Mouse (Mus musculus) cerebellum, postnatal 14 days (tissue): ENCODE data around the gene Srrm3.

Experiments used
- DNase-seq, 2 experiments: peaks; one replicate each; pipeline ENCODE4 v3.0.0; 2021; ENCODE audit warnings: mixed read lengths in 2 of 2

The Srrm3 gene

GRCm38 (mm10) chr5:135824517-135824916, 17.8 kb downstream of the Srrm3 start:
- DNase-seq, result no peak

- DNase-seq, result no peak
These were observed 19.5 kb downstream of the Srrm3 start for GRCm38 (mm10) chr5:135826225-135826624.

GRCm38 (mm10) chr5:135829381-135829780, 22.7 kb downstream of the Srrm3 start:
- no peak for DNase-seq

- no peak for DNase-seq
These were observed 26.0 kb downstream of the Srrm3 start for GRCm38 (mm10) chr5:135832729-135833128.

- peak; percentile 77 to 82 for DNase-seq
These were observed 28.2 kb downstream of the Srrm3 start for GRCm38 (mm10) chr5:135834769-135835491.

GRCm38 (mm10) chr5:135835492-135835858, 28.8 kb downstream of the Srrm3 start:
- DNase-seq, result no peak

- DNase-seq, result peak; percentile 67 to 75
These were observed 29.3 kb downstream of the Srrm3 start for GRCm38 (mm10) chr5:135835981-135836380.

- no peak for DNase-seq
These were observed 35.0 kb downstream of the Srrm3 start for GRCm38 (mm10) chr5:135841651-135842050.

GRCm38 (mm10) chr5:135843418-135843817, 36.7 kb downstream of the Srrm3 start:
- DNase-seq, result no peak

GRCm38 (mm10) chr5:135845676-135846320, 39.1 kb downstream of the Srrm3 start:
- no peak for DNase-seq

GRCm38 (mm10) chr5:135847460-135847859, 40.8 kb downstream of the Srrm3 start:
- peak in 1 of 2 experiments; percentile 64 for DNase-seq

- no peak for DNase-seq
These were observed 41.2 kb downstream of the Srrm3 start for GRCm38 (mm10) chr5:135847881-135848280.

GRCm38 (mm10) chr5:135851024-135851423, 44.3 kb downstream of the Srrm3 start:
- peak in 1 of 2 experiments; percentile 72 for DNase-seq

GRCm38 (mm10) chr5:135851481-135851880, 44.8 kb downstream of the Srrm3 start:
- DNase-seq, result no peak

- DNase-seq, result peak in 1 of 2 experiments; percentile 35
These were observed 45.7 kb downstream of the Srrm3 start for GRCm38 (mm10) chr5:135852421-135852820.

- DNase-seq, result no peak
These were observed 47.0 kb downstream of the Srrm3 start for GRCm38 (mm10) chr5:135853731-135854130.

- peak; percentile 90 to 94 for DNase-seq
These were observed 48.5 kb downstream of the Srrm3 start for GRCm38 (mm10) chr5:135855156-135855555.

GRCm38 (mm10) chr5:135866662-135867061, 60.0 kb downstream of the Srrm3 start:
- DNase-seq, result no peak

- DNase-seq, result peak in 1 of 2 experiments; percentile 24
These were observed 61.2 kb downstream of the Srrm3 start for GRCm38 (mm10) chr5:135867637-135868593.

- no peak for DNase-seq
These were observed 62.0 kb downstream of the Srrm3 start for GRCm38 (mm10) chr5:135868653-135869052.

GRCm38 (mm10) chr5:135869661-135870423, 63.2 kb downstream of the Srrm3 start:
- no peak for DNase-seq

GRCm38 (mm10) chr5:135870505-135870904, 63.8 kb downstream of the Srrm3 start:
- DNase-seq, result no peak
